Mouse (Mus musculus): Measurements from ENCODE around the gene Rpl13a. TPM values are rescaled to one million over a fixed set of nuclear protein-coding genes. Genes with fewer than 3 reads are reported as not detected.
"Not testable (repeated sequence)": the region's sequence is repeated elsewhere in the genome, so short reads cannot be mapped to it uniquely, and the experiment has no call there.

Rpl13a gene
- polyA plus RNA-seq, 1 experiment from 2014 or later, result 1,234 TPM

DNA sequence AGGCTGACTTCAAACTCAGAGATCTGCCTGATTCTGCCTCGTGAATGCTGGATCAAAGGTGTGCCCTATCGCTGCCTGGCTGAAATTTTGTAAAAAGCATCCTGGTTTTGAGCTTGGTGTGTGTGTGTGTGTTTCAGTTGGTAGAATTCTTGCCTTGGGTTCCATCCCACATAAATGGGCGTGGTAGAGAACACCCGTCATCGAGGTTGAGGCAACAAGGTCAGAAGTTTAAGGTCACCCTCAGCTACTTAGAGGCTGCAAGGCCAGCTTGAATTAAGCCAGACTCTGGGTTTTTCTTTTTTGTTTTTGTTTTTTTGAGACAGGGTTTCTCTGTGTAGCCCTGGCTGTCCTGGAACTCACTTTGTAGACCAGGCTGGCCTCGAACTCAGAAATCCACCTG is 10.2 kb downstream of the Rpl13a start:
- H3K27ac ChIP-seq, result no peak overlapping the region
- DNase-seq (ENCODE audit: extremely low spot score, low spot score), result no peak
- H3K4me3 ChIP-seq, result no peak overlapping the region
- H3K4me1 ChIP-seq, result peaks cover 24% of the 10 kb centered on the region
- peaks cover 61% of the 10 kb centered on the region for H3K36me3 ChIP-seq (replicated peaks)
- H3K9me3 ChIP-seq, result no peaks in the 10 kb centered on the region
- H3K27me3 ChIP-seq (ENCODE audit: poor library complexity, severe bottlenecking), result no peaks in the 10 kb centered on the region
- 91% methylated on average over 6 of the region's 6 CpGs for WGBS

- H3K4me1 ChIP-seq, result peaks cover 16% of the 10 kb centered on the region
- peaks cover 53% of the 10 kb centered on the region for H3K36me3 ChIP-seq (replicated peaks)
- H3K4me3 ChIP-seq, result no peak overlapping the region
- no peaks in the 10 kb centered on the region for H3K9me3 ChIP-seq
- DNase-seq (ENCODE audit: extremely low spot score, low spot score), result no peak
- H3K27me3 ChIP-seq (ENCODE audit: poor library complexity, severe bottlenecking), result no peaks in the 10 kb centered on the region
- 88% methylated on average over 8 of the region's 8 CpGs for WGBS
- H3K27ac ChIP-seq, result no peak overlapping the region
Measured at GRCm38 (mm10) chr7:45117566-45117965, 11.0 kb downstream of the Rpl13a start.

GRCm38 (mm10) chr7:45113476-45113875 is 15.1 kb downstream of the Rpl13a start:
- Histone ChIP-seq H3K27ac (no peak overlapping the region), H3K36me3 (replicated peaks) (peaks cover 12% of the 10 kb centered on the region), H3K4me1 (no peaks in the 10 kb centered on the region), H3K9me3 (no peaks in the 10 kb centered on the region), H3K4me3 (no peak overlapping the region), H3K27me3 (ENCODE audit: poor library complexity, severe bottlenecking) (no peaks in the 10 kb centered on the region)
- WGBS, result 80% methylated on average over 2 of the region's 2 CpGs
- DNase-seq (ENCODE audit: extremely low spot score, low spot score), result no peak

DNA sequence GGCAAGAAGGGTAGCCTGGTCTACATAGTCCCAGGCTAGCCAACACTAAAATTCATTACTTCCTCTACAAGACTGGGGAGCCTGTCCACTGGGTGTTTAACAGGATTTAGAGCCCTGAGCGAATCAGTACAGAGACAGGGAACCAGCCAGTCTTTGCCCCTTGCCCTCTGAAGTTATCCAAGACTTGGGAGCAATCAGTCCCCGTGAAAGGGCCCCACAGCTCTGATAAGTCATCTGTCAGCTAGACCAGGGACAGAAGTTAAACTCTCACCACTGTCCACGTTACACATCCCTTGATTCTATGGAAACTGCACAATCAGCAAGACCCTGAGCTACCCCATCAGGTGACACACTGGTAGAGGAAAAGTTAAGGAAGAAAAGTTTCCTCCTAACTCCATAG is 16.0 kb downstream of the Rpl13a start:
- 76% methylated on average over 3 of the region's 3 CpGs for WGBS

GRCm38 (mm10) chr7:45111940-45112339 is 16.6 kb downstream of the Rpl13a start:
- DNase-seq (ENCODE audit: extremely low spot score, low spot score), result no peak
- Histone ChIP-seq H3K27ac (no peak overlapping the region), H3K9me3 (no peaks in the 10 kb centered on the region), H3K27me3 (ENCODE audit: poor library complexity, severe bottlenecking) (no peaks in the 10 kb centered on the region), H3K4me1 (peaks cover 4% of the 10 kb centered on the region), H3K36me3 (replicated peaks) (no peaks in the 10 kb centered on the region), H3K4me3 (no peak overlapping the region)
- 71% methylated on average over 2 of the region's 2 CpGs for WGBS

More for the DNA sequence above, 16.0 kb downstream of the Rpl13a start:
- H3K4me3 ChIP-seq, result no peak overlapping the region
- no peaks in the 10 kb centered on the region for H3K4me1 ChIP-seq
- no peak for DNase-seq (ENCODE audit: extremely low spot score, low spot score)
- peaks cover 3% of the 10 kb centered on the region for H3K36me3 ChIP-seq (replicated peaks)
- no peaks in the 10 kb centered on the region for H3K9me3 ChIP-seq
- no peak overlapping the region for H3K27ac ChIP-seq
- no peaks in the 10 kb centered on the region for H3K27me3 ChIP-seq (ENCODE audit: poor library complexity, severe bottlenecking)

GRCm38 (mm10) chr7:45110089-45110488 is 18.5 kb downstream of the Rpl13a start:
- WGBS, result 94% methylated on average over 4 of the region's 4 CpGs
- DNase-seq (ENCODE audit: extremely low spot score, low spot score); H3K9me3 ChIP-seq: not testable (repeated sequence)

DNA sequence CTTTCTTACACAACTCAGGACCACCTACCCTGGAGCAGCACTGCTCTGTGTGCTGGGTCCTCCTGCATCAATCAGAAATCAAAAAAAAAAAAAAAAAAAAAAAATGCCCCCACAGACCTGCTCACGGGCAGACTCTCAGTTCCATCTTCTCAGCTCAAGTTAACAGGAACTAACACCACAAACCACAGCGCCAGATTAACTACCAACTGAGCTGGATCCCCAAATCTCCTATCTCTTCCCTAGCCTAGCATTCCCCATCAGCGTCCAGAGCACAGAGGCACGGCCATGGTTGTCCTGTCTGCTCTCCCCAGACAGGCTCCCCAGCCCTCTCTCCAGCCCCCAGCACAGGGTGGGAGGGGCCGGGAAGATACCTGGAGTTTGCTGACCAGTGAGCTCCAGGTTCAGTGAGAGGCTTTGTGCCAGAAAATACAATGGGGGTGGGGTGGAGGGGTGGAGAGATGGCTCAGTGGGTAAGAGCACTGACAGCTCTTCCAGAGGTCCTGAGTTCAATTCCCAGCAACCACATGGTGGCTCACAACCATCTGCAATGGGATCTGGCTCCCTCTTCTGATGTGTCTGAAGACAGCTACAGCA is 21.4 kb downstream of the Rpl13a start:
- 50% methylated on average over 5 of the region's 5 CpGs for WGBS
- Histone ChIP-seq H3K9me3 (no peaks in the 10 kb centered on the region), H3K36me3 (replicated peaks) (no peaks in the 10 kb centered on the region), H3K4me1 (peaks cover 32% of the 10 kb centered on the region), H3K27me3 (ENCODE audit: poor library complexity, severe bottlenecking) (no peaks in the 10 kb centered on the region), H3K4me3 (no peak overlapping the region), H3K27ac (peak overlapping the region; percentile 63; the same call in 1 of the 2 replicates)
- no peak for DNase-seq (ENCODE audit: extremely low spot score, low spot score)

More at GRCm38 (mm10) chr7:45110089-45110488, 18.5 kb downstream of the Rpl13a start:
- not testable (repeated sequence) for H3K4me3 ChIP-seq; H3K27ac ChIP-seq; H3K27me3 ChIP-seq (ENCODE audit: poor library complexity, severe bottlenecking); H3K36me3 ChIP-seq (replicated peaks)
- H3K4me1 ChIP-seq, result peaks cover 18% of the 10 kb centered on the region

DNA sequence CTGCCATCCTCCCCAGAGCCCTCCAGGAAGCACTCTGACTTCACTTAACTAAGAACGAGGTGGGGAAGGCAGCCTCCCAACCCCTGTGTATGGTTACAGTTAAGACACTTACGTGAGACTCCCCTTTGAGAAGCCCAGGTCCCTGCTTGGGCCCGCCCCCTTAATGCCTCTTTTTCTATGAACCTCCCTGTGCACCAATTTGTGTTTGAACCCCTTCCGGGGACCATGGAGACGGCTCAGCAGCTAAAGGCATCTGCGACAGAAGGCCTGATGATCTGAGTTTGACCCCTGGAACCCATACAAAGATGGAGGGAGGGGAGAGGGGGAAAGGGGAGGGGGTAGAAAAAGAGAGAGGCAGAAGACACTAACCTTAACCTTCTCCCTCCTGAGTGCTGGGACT is 22.1 kb downstream of the Rpl13a start:
- Histone ChIP-seq H3K27me3 (ENCODE audit: poor library complexity, severe bottlenecking) (no peaks in the 10 kb centered on the region), H3K9me3 (no peaks in the 10 kb centered on the region), H3K4me1 (peaks cover 32% of the 10 kb centered on the region), H3K4me3 (no peak overlapping the region; the same call in 1 of the 2 replicates), H3K36me3 (replicated peaks) (no peaks in the 10 kb centered on the region), H3K27ac (peak overlapping the region; percentile 77)
- DNase-seq (ENCODE audit: extremely low spot score, low spot score), result no peak
- WGBS, result 41% methylated on average over 6 of the region's 6 CpGs

DNA sequence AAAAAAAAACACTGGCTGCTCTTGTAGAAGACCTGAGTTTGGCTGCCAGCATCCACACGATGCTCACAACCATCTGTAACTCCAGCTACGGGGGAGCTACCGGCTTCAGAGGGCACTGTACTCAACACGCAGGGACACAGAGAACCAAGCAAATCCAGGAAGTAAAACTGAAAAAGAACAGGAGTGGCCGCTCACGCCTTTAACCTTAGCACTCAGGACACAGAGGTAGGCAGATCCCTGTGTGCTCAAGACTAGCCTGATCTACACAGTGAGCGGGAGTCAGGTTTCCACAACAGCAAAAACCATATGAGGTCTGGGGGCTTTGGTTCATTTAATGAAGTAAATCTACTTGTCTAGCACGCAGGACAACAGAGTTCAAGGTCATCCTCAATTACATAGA is 23.1 kb downstream of the Rpl13a start:
- Histone ChIP-seq H3K9me3 (no peaks in the 10 kb centered on the region), H3K27me3 (ENCODE audit: poor library complexity, severe bottlenecking) (no peaks in the 10 kb centered on the region), H3K27ac (0 out of 2 replicates have a peak overlapping the region, but pooled peaks have one; percentile 20), H3K4me3 (no peak overlapping the region), H3K4me1 (peaks cover 32% of the 10 kb centered on the region), H3K36me3 (replicated peaks) (no peaks in the 10 kb centered on the region)
- 85% methylated on average over 8 of the region's 8 CpGs for WGBS
- no peak for DNase-seq (ENCODE audit: extremely low spot score, low spot score)

GRCm38 (mm10) chr7:45104941-45105340 is 23.6 kb downstream of the Rpl13a start:
- Histone ChIP-seq H3K27ac (0 out of 2 replicates have a peak overlapping the region, but pooled peaks have one; percentile 20), H3K9me3 (no peaks in the 10 kb centered on the region), H3K27me3 (ENCODE audit: poor library complexity, severe bottlenecking) (no peaks in the 10 kb centered on the region), H3K4me1 (peaks cover 32% of the 10 kb centered on the region), H3K36me3 (replicated peaks) (no peaks in the 10 kb centered on the region), H3K4me3 (no peak overlapping the region)
- 84% methylated on average over 5 of the region's 5 CpGs for WGBS
- no peak for DNase-seq (ENCODE audit: extremely low spot score, low spot score)

DNA sequence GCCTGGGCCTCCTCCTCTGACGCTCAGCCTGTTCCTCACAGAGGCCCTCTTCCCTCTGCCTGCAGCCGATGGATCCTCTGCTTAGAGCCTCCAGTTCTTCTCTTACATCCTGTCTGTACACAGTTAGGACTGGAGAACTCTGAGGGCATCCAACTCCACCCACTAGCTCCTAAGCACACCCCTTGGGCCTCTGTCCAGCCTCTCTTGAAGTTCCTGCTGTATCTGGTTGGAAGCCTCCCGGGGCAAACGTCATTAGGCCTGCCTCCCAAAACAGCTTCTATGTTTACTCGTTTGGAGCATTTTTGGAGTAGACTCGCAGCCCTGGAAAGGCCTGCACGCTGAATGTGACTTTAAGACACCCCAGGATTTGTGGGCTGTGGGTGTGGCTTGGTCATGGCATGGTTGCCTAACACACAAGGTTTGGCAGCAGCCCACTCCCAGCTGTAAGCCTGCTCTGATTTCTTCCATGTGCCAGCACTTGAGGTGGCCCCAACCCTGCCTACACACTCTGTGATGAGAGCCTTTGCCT is 24.8 kb downstream of the Rpl13a start, which contains the start of gene Fcgrt:
TSS of gene Fcgrt (minus strand) at position 200 of the 529 bp plus-strand sequence.
- no peak within 1 kb of the TSS for H3K4me3 ChIP-seq
- WGBS, result 80% methylated on average over 7 of the region's 7 CpGs
- DNase-seq (ENCODE audit: extremely low spot score, low spot score), result no peak
- no peaks in the 10 kb centered on the region for H3K27me3 ChIP-seq (ENCODE audit: poor library complexity, severe bottlenecking)
- no peaks in the 10 kb centered on the region for H3K36me3 ChIP-seq (replicated peaks)
- H3K27ac ChIP-seq, result peak within 1 kb of the TSS; percentile 72
- peaks cover 32% of the 10 kb centered on the region for H3K4me1 ChIP-seq
- H3K9me3 ChIP-seq, result no peaks in the 10 kb centered on the region

GRCm38 (mm10) chr7:45102940-45103585 is 25.5 kb downstream of the Rpl13a start:
- H3K27ac ChIP-seq, result peak overlapping the region; percentile 72
- H3K4me3 ChIP-seq, result no peak overlapping the region

DNA sequence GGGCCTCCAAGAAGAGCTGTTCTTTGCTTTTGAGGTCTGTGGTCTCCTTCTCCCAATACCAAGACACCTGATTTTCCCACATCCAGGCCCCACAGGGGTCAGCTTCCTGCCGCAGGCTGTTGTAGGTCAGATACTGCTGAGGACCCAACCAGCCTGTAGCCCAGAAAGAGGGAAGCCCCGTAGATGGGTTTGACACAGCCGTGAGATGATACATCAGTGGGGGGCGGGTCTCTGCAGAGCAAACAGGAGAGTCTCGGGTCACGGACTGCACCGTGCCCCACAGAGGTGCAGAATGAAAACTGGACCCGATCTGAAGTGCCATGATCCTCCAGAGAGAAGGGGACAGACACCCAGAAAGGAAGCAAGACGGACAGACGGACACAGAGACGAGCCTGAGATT is 26.1 kb downstream of the Rpl13a start:
- no peak overlapping the region for H3K4me3 ChIP-seq
- WGBS, result 91% methylated on average over 11 of the region's 11 CpGs
- H3K36me3 ChIP-seq (replicated peaks), result no peaks in the 10 kb centered on the region
- no peak for DNase-seq (ENCODE audit: extremely low spot score, low spot score)
- no peaks in the 10 kb centered on the region for H3K27me3 ChIP-seq (ENCODE audit: poor library complexity, severe bottlenecking)
- peaks cover 34% of the 10 kb centered on the region for H3K4me1 ChIP-seq
- peak overlapping the region; percentile 40 for H3K27ac ChIP-seq
- no peaks in the 10 kb centered on the region for H3K9me3 ChIP-seq

More at GRCm38 (mm10) chr7:45102940-45103585, 25.5 kb downstream of the Rpl13a start:
- 80% methylated on average over 9 of the region's 9 CpGs for WGBS
- no peaks in the 10 kb centered on the region for H3K27me3 ChIP-seq (ENCODE audit: poor library complexity, severe bottlenecking)
- no peaks in the 10 kb centered on the region for H3K36me3 ChIP-seq (replicated peaks)
- no peaks in the 10 kb centered on the region for H3K9me3 ChIP-seq
- no peak for DNase-seq (ENCODE audit: extremely low spot score, low spot score)
- H3K4me1 ChIP-seq, result peaks cover 32% of the 10 kb centered on the region

Measured in forebrain, embryonic 10.5 days (tissue).